In genomic region chr4:155163685-155164084, GRCm38 (mm10) we compare ENCODE assay signal across 8 mouse cellular contexts. TPM values are rescaled to one million over a fixed set of nuclear protein-coding genes. Genes with fewer than 3 reads are reported as not detected.
A peak's percentile ranks its signal among the peaks of the same experiment; 100 is the strongest.
DNase-seq lines count a peak whose midpoint lies in the region; ATAC-seq and TF ChIP-seq lines count a peak whose summit lies in the region.

No protein-coding gene starts in this region.

- H3K36me3 ChIP-seq in hindbrain, embryonic 11.5 days (ENCODE audit: control insufficient read depth, insufficient read depth, low read length) = peaks cover 5% of the 10 kb centered on the region; the same call in 1 of the 2 replicates
- peaks cover 10% of the 10 kb centered on the region for H3K36me3 ChIP-seq in hindbrain, embryonic 14.5 days (replicated peaks; ENCODE audit: control insufficient read depth, insufficient read depth)
- H3K36me3 ChIP-seq in E14TG2a.4 (ENCODE audit: insufficient read depth, low read length) = peaks cover 54% of the 10 kb centered on the region
- peaks cover 18% of the 10 kb centered on the region for H3K36me3 ChIP-seq in limb, embryonic 13.5 days

- H3K27ac ChIP-seq in hindbrain, embryonic 11.5 days (ENCODE audit: low read depth, low read length) = 0 out of 2 replicates have a peak overlapping the region, but pooled peaks have one; percentile 36
- no peak overlapping the region for H3K27ac ChIP-seq in hindbrain, embryonic 14.5 days
- peak overlapping the region; percentile 2; the same call in 1 of the 2 replicates for H3K27ac ChIP-seq in bone marrow, adult 2 months (ENCODE audit: control insufficient read depth, insufficient read depth, low read depth, low read length, poor library complexity)
- H3K27ac ChIP-seq in limb, embryonic 13.5 days = no peak overlapping the region; the same call in 1 of the 2 replicates

- no peak for TF ChIP-seq POLR2A in bone marrow, adult 2 months (IDR thresholded peaks at IDR 0.05; ENCODE audit: borderline replicate concordance, control insufficient read depth, low read depth, low read length)

- no peak overlapping the region for H3K9ac ChIP-seq in hindbrain, embryonic 11.5 days (ENCODE audit: low read depth, low read length)
- no peak overlapping the region for H3K9ac ChIP-seq in hindbrain, embryonic 14.5 days
- H3K9ac ChIP-seq in limb, embryonic 13.5 days = no peak overlapping the region

- no peak for DNase-seq in hindbrain, embryonic 11.5 days (ENCODE audit: low spot score)
- DNase-seq in hindbrain, embryonic 14.5 days (ENCODE audit: low spot score) = no peak
- DNase-seq in embryo, embryonic 10.5 days (ENCODE audit: low spot score) = no peak
- no peak for DNase-seq in thymus, postnatal 4 days

- no peak for TF ChIP-seq CTCF in E14TG2a.4 (conservative IDR thresholded peaks at IDR 0.05; ENCODE audit: low read length)
- TF ChIP-seq CTCF in bone marrow, adult 2 months (IDR thresholded peaks at IDR 0.05; ENCODE audit: control insufficient read depth, insufficient read depth, low read length) = no peak

- peak; percentile 61 for ATAC-seq in hindbrain, embryonic 11.5 days (ENCODE audit: low FRiP score)
- ATAC-seq in hindbrain, embryonic 14.5 days (ENCODE audit: low FRiP score) = no peak
- ATAC-seq in limb, embryonic 13.5 days (ENCODE audit: low FRiP score, low read depth) = 0 out of 2 replicates have a peak, but pooled peaks have one; percentile 12
- ATAC-seq in megakaryocyte progenitor cell, adult 5-6 weeks (replicated peaks; ENCODE audit: poor library complexity) = no peak

- WGBS in hindbrain, embryonic 11.5 days = 52% methylated on average over 8 of the region's 8 CpGs
- 46% methylated on average over 8 of the region's 8 CpGs for WGBS in hindbrain, embryonic 14.5 days
- 59% methylated on average over 8 of the region's 8 CpGs for WGBS in bone marrow, adult 2 months
- 53% methylated on average over 8 of the region's 8 CpGs for WGBS in limb, embryonic 13.5 days

- H3K4me1 ChIP-seq in hindbrain, embryonic 11.5 days (replicated peaks; ENCODE audit: control insufficient read depth, insufficient read depth, low read length) = peaks cover 3% of the 10 kb centered on the region; the same call in 1 of the 2 replicates
- peaks cover 30% of the 10 kb centered on the region for H3K4me1 ChIP-seq in hindbrain, embryonic 14.5 days (replicated peaks; ENCODE audit: control insufficient read depth, insufficient read depth, low read length)
- peaks cover 99% of the 10 kb centered on the region for H3K4me1 ChIP-seq in E14TG2a.4 (replicated peaks; ENCODE audit: low read depth, low read length)
- H3K4me1 ChIP-seq in bone marrow, adult 2 months (ENCODE audit: control insufficient read depth, insufficient read depth, low read length) = peaks cover 21% of the 10 kb centered on the region
- peaks cover 87% of the 10 kb centered on the region for H3K4me1 ChIP-seq in limb, embryonic 13.5 days

- no peaks in the 10 kb centered on the region for H3K27me3 ChIP-seq in hindbrain, embryonic 11.5 days (ENCODE audit: control insufficient read depth, insufficient read depth, low read length)
- H3K27me3 ChIP-seq in hindbrain, embryonic 14.5 days (ENCODE audit: control insufficient read depth, insufficient read depth, low read length) = no peaks in the 10 kb centered on the region
- H3K27me3 ChIP-seq in E14TG2a.4 (ENCODE audit: insufficient read depth, low read length) = no peaks in the 10 kb centered on the region
- no peaks in the 10 kb centered on the region for H3K27me3 ChIP-seq in limb, embryonic 13.5 days

- H3K9me3 ChIP-seq in hindbrain, embryonic 11.5 days (ENCODE audit: control insufficient read depth, low read length) = no peaks in the 10 kb centered on the region
- H3K9me3 ChIP-seq in hindbrain, embryonic 14.5 days (ENCODE audit: control insufficient read depth, low read length) = no peaks in the 10 kb centered on the region; the same call in 1 of the 2 replicates
- no peaks in the 10 kb centered on the region for H3K9me3 ChIP-seq in E14TG2a.4 (ENCODE audit: low read length)
- no peaks in the 10 kb centered on the region for H3K9me3 ChIP-seq in limb, embryonic 13.5 days

- H3K4me3 ChIP-seq in hindbrain, embryonic 11.5 days (ENCODE audit: low read depth, low read length) = no peak overlapping the region
- H3K4me3 ChIP-seq in hindbrain, embryonic 14.5 days (replicated peaks; ENCODE audit: low read length) = no peak overlapping the region
- H3K4me3 ChIP-seq in E14TG2a.4 (replicated peaks; ENCODE audit: low read length) = peak overlapping the region; percentile 67
- H3K4me3 ChIP-seq in bone marrow, adult 2 months (replicated peaks; ENCODE audit: control insufficient read depth, low read depth, low read length) = no peak overlapping the region
- H3K4me3 ChIP-seq in limb, embryonic 13.5 days = no peak overlapping the region

- H3K4me2 ChIP-seq in hindbrain, embryonic 11.5 days (replicated peaks; ENCODE audit: low read depth, low read length) = no peak overlapping the region
- H3K4me2 ChIP-seq in hindbrain, embryonic 14.5 days (replicated peaks) = no peak overlapping the region
- H3K4me2 ChIP-seq in limb, embryonic 13.5 days (replicated peaks) = no peak overlapping the region; the same call in 1 of the 2 replicates

RNA-seq across cellular contexts. Expression of gene Ski, which starts 58.7 kb away (rescaled TPM):
- 13.4 and 21.0 TPM in 2 replicates for polyA plus RNA-seq in hindbrain, embryonic 11.5 days (2014; fragmentation: Nextera tagmentation; extraction: Ambion mirVana)
- 15.1 and 15.6 TPM in 2 replicates for polyA plus RNA-seq in hindbrain, embryonic 14.5 days (2014; fragmentation: Nextera tagmentation; extraction: Ambion mirVana)
- 7.0 and 10.4 TPM in 2 replicates for polyA plus RNA-seq in bone marrow, adult 2 months (2011; ENCODE audit: insufficient read depth, insufficient read length, low replicate concordance, missing spikeins)
- polyA plus RNA-seq in limb, embryonic 13.5 days (2015; fragmentation: Nextera tagmentation; extraction: Ambion mirVana) = 24.4 and 24.8 TPM in 2 replicates
- total RNA-seq in megakaryocyte progenitor cell, adult 5-6 weeks (2015) = 16.9 and 19.7 TPM in 2 replicates
- total RNA-seq in megakaryocyte progenitor cell, adult 5-6 weeks (2017) = 5.0 and 5.7 TPM in 2 replicates

Comparison
In these comparisons a context has a peak if more than half of its experiments do, and no peak if none do; other contexts are left out.
1. ATAC-seq: peak in hindbrain, embryonic 11.5 days (single experiment) and limb, embryonic 13.5 days (single experiment); none in hindbrain, embryonic 14.5 days (single experiment) and megakaryocyte progenitor cell, adult 5-6 weeks (single experiment).
2. H3K27ac ChIP-seq: peak in hindbrain, embryonic 11.5 days (single experiment) and bone marrow, adult 2 months (single experiment); none in hindbrain, embryonic 14.5 days (single experiment) and limb, embryonic 13.5 days (single experiment).